ENCODE assay signal across 19 mouse cellular contexts in the genomic region with DNA sequence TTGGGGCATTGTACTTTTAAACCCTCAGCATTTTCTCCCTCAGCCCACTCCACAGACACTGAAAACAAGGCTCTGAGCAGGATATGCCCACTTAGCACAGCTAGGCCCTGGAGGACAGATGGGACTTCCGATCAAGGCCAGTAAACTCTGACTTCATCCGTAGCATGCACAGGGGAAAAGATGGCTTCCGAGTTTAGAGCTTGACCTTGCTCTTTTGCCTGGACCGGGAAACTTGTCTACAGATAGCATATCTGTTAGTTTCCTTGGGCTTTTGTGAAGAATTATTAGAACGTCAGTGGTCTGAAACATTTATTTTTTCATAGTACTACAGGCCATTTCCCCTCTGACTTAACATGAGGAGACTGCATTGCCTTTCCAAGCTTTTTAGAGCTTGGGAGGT.
DNase-seq lines count a peak whose midpoint lies in the region; ATAC-seq and TF ChIP-seq lines count a peak whose summit lies in the region.
"Had no signal": no experiment of that assay in that cellular context is flagged by ENCODE, and none has a peak within 500 bp of the region (broad histone marks: within the 10 kb centered on the region; RNA-seq: fewer than 3 reads in every experiment).

No protein-coding gene starts in this region.

- H3K36me3 ChIP-seq in forebrain, embryonic 13.5 days (ENCODE audit: poor library complexity, severe bottlenecking), result no peaks in the 10 kb centered on the region
- no peaks in the 10 kb centered on the region for H3K36me3 ChIP-seq in forebrain, postnatal 0 days (ENCODE audit: insufficient read depth)
- H3K36me3 ChIP-seq in hindbrain, postnatal 0 days (ENCODE audit: insufficient read depth, low read length), result no peaks in the 10 kb centered on the region
- no peaks in the 10 kb centered on the region for H3K36me3 ChIP-seq in hindbrain, embryonic 10.5 days
- H3K36me3 ChIP-seq in liver, adult 2 months (ENCODE audit: control insufficient read depth, insufficient read depth, low read length), result no peaks in the 10 kb centered on the region
- no peaks in the 10 kb centered on the region for H3K36me3 ChIP-seq in liver, postnatal 0 days (replicated peaks; ENCODE audit: insufficient read depth, low read length)
- H3K36me3 ChIP-seq in limb, embryonic 10.5 days, result no peaks in the 10 kb centered on the region
- H3K36me3 ChIP-seq: embryonic facial prominence, embryonic 10.5 days; embryonic facial prominence, embryonic 12.5 days; forebrain, embryonic 12.5 days; forebrain, embryonic 15.5 days; G1E had no signal

- no peak overlapping the region for H3K4me2 ChIP-seq in forebrain, embryonic 13.5 days
- no peak overlapping the region for H3K4me2 ChIP-seq in forebrain, postnatal 0 days (ENCODE audit: low read depth)
- H3K4me2 ChIP-seq in hindbrain, postnatal 0 days (ENCODE audit: low read depth, low read length), result no peak overlapping the region
- H3K4me2 ChIP-seq in liver, postnatal 0 days (ENCODE audit: low read depth, low read length), result no peak overlapping the region
- H3K4me2 ChIP-seq: embryonic facial prominence, embryonic 12.5 days; forebrain, embryonic 12.5 days; forebrain, embryonic 15.5 days had no signal

- no peaks in the 10 kb centered on the region for H3K27me3 ChIP-seq in forebrain, embryonic 13.5 days
- H3K27me3 ChIP-seq in forebrain, postnatal 0 days (ENCODE audit: insufficient read depth, low read length), result no peaks in the 10 kb centered on the region
- H3K27me3 ChIP-seq in hindbrain, postnatal 0 days (ENCODE audit: insufficient read depth, low read length), result no peaks in the 10 kb centered on the region
- no peaks in the 10 kb centered on the region for H3K27me3 ChIP-seq in hindbrain, embryonic 10.5 days (ENCODE audit: insufficient read depth, poor library complexity, severe bottlenecking)
- H3K27me3 ChIP-seq in liver, adult 2 months (ENCODE audit: control insufficient read depth, insufficient read depth, low read length), result no peaks in the 10 kb centered on the region
- no peaks in the 10 kb centered on the region for H3K27me3 ChIP-seq in liver, postnatal 0 days (ENCODE audit: insufficient read depth, low read length)
- H3K27me3 ChIP-seq in limb, embryonic 10.5 days (ENCODE audit: low read depth, poor library complexity, severe bottlenecking), result no peaks in the 10 kb centered on the region
- H3K27me3 ChIP-seq: CH12.LX; embryonic facial prominence, embryonic 12.5 days; forebrain, embryonic 15.5 days; Patski had no signal

- H3K4me1 ChIP-seq in forebrain, embryonic 13.5 days, result peaks cover 31% of the 10 kb centered on the region
- H3K4me1 ChIP-seq in forebrain, postnatal 0 days (ENCODE audit: insufficient read depth), result no peaks in the 10 kb centered on the region
- H3K4me1 ChIP-seq in hindbrain, postnatal 0 days (ENCODE audit: insufficient read depth, low read length), result no peaks in the 10 kb centered on the region
- H3K4me1 ChIP-seq in hindbrain, embryonic 10.5 days (replicated peaks), result peaks cover 19% of the 10 kb centered on the region; the same call in 1 of the 2 replicates
- H3K4me1 ChIP-seq in liver, adult 2 months (ENCODE audit: control insufficient read depth, insufficient read depth, low read length), result no peaks in the 10 kb centered on the region
- no peaks in the 10 kb centered on the region for H3K4me1 ChIP-seq in liver, postnatal 0 days (ENCODE audit: insufficient read depth)
- peaks cover 33% of the 10 kb centered on the region for H3K4me1 ChIP-seq in limb, embryonic 10.5 days
- H3K4me1 ChIP-seq: embryonic facial prominence, embryonic 12.5 days had no signal

- no peak overlapping the region for H3K9ac ChIP-seq in forebrain, embryonic 13.5 days
- no peak overlapping the region for H3K9ac ChIP-seq in forebrain, postnatal 0 days
- H3K9ac ChIP-seq in hindbrain, postnatal 0 days (replicated peaks; ENCODE audit: low read length), result no peak overlapping the region
- H3K9ac ChIP-seq in liver, adult 2 months (ENCODE audit: low read depth, low read length), result no peak overlapping the region
- no peak overlapping the region for H3K9ac ChIP-seq in liver, postnatal 0 days (replicated peaks)
- H3K9ac ChIP-seq: embryonic facial prominence, embryonic 12.5 days; forebrain, embryonic 12.5 days; forebrain, embryonic 15.5 days had no signal

- TF ChIP-seq POLR2A in liver, adult 2 months (IDR thresholded peaks at IDR 0.05; ENCODE audit: extremely low read depth, insufficient read depth, low read length), result no peak

- no peaks in the 10 kb centered on the region for H3K79me2 ChIP-seq in liver, adult 2 months (ENCODE audit: control insufficient read depth, insufficient read depth, low read length)

- DNase-seq in forebrain, postnatal 0 days, result no peak
- no peak for DNase-seq in hindbrain, postnatal 0 days (ENCODE audit: low spot score)
- DNase-seq in hindbrain, embryonic 10.5 days (ENCODE audit: low spot score), result no peak
- DNase-seq in liver, adult 2 months (ENCODE audit: extremely low read depth, low read depth, low spot score), result peak; percentile 9
- DNase-seq in liver, postnatal 0 days, result no peak
- DNase-seq in limb, embryonic 10.5 days (ENCODE audit: low spot score), result no peak
- DNase-seq: adrenal gland, adult 8-10 months; B cell, adult 2 months; cerebellum, adult 11-12 months had no signal

- no peak for TF ChIP-seq EP300 in liver, postnatal 0 days (IDR thresholded peaks at IDR 0.05; ENCODE audit: low read depth)

- no peak for TF ChIP-seq CTCF in forebrain, postnatal 0 days (IDR thresholded peaks at IDR 0.05; ENCODE audit: low read depth)
- no peak for TF ChIP-seq CTCF in hindbrain, postnatal 0 days (IDR thresholded peaks at IDR 0.05; ENCODE audit: low read depth)
- TF ChIP-seq CTCF in liver, adult 2 months (IDR thresholded peaks at IDR 0.05; ENCODE audit: low read depth, low read length), result no peak
- no peak for TF ChIP-seq CTCF in liver, postnatal 0 days (IDR thresholded peaks at IDR 0.05; ENCODE audit: low read depth)

- no peak overlapping the region for H3K4me3 ChIP-seq in forebrain, embryonic 13.5 days
- no peak overlapping the region for H3K4me3 ChIP-seq in forebrain, postnatal 0 days (ENCODE audit: low read depth, low read length)
- H3K4me3 ChIP-seq in hindbrain, postnatal 0 days (ENCODE audit: low read length), result no peak overlapping the region
- H3K4me3 ChIP-seq in hindbrain, embryonic 10.5 days, result no peak overlapping the region
- H3K4me3 ChIP-seq in liver, adult 2 months (ENCODE audit: insufficient read depth, low read depth, low read length), result no peak overlapping the region
- no peak overlapping the region for H3K4me3 ChIP-seq in liver, postnatal 0 days (ENCODE audit: low read depth, low read length)
- H3K4me3 ChIP-seq in limb, embryonic 10.5 days, result no peak overlapping the region
- H3K4me3 ChIP-seq: embryonic facial prominence, embryonic 10.5 days; embryonic facial prominence, embryonic 12.5 days; forebrain, embryonic 12.5 days; forebrain, embryonic 15.5 days had no signal

- WGBS in forebrain, embryonic 13.5 days, result 97% methylated on average over 5 of the region's 5 CpGs
- 94% methylated on average over 5 of the region's 5 CpGs for WGBS in forebrain, postnatal 0 days
- 89% methylated on average over 5 of the region's 5 CpGs for WGBS in hindbrain, postnatal 0 days
- 95% methylated on average over 5 of the region's 5 CpGs for WGBS in hindbrain, embryonic 10.5 days
- 81% methylated on average over 5 of the region's 5 CpGs for WGBS in liver, adult 2 months
- WGBS in liver, postnatal 0 days (ENCODE audit: insufficient replicate concordance), result 77% methylated on average over 5 of the region's 5 CpGs
- 97% methylated on average over 5 of the region's 5 CpGs for WGBS in limb, embryonic 10.5 days

- peak overlapping the region; percentile 25; the same call in 1 of the 2 replicates for H3K27ac ChIP-seq in forebrain, embryonic 13.5 days
- H3K27ac ChIP-seq in forebrain, postnatal 0 days (ENCODE audit: low read depth, low read length), result no peak overlapping the region
- 0 out of 2 replicates have a peak overlapping the region, but pooled peaks have one; percentile 45 for H3K27ac ChIP-seq in hindbrain, postnatal 0 days
- no peak overlapping the region for H3K27ac ChIP-seq in hindbrain, embryonic 10.5 days
- H3K27ac ChIP-seq in liver, adult 2 months (replicated peaks; ENCODE audit: insufficient read depth, low read depth, low read length), result no peak overlapping the region
- no peak overlapping the region for H3K27ac ChIP-seq in liver, postnatal 0 days (ENCODE audit: low read depth)
- H3K27ac ChIP-seq in limb, embryonic 10.5 days, result peak overlapping the region; percentile 55; the same call in 1 of the 2 replicates
- H3K27ac ChIP-seq: embryonic facial prominence, embryonic 10.5 days; embryonic facial prominence, embryonic 12.5 days; forebrain, embryonic 12.5 days; forebrain, embryonic 15.5 days had no signal

- ATAC-seq in forebrain, embryonic 13.5 days, result no peak
- no peak for ATAC-seq in forebrain, postnatal 0 days
- ATAC-seq in hindbrain, postnatal 0 days, result peak; percentile 30
- no peak for ATAC-seq in liver, postnatal 0 days
- ATAC-seq: activated CD4-positive, CD25-positive, alpha-beta regulatory T cell, adult 4 months; CD4-positive, CD25-positive, alpha-beta regulatory T cell, adult 4 months; Patski had no signal

- no peaks in the 10 kb centered on the region for H3K9me3 ChIP-seq in forebrain, embryonic 13.5 days (replicated peaks)
- H3K9me3 ChIP-seq in forebrain, postnatal 0 days (ENCODE audit: low read length), result no peaks in the 10 kb centered on the region
- no peaks in the 10 kb centered on the region for H3K9me3 ChIP-seq in hindbrain, postnatal 0 days (ENCODE audit: low read length)
- no peaks in the 10 kb centered on the region for H3K9me3 ChIP-seq in hindbrain, embryonic 10.5 days
- H3K9me3 ChIP-seq in liver, postnatal 0 days (ENCODE audit: low read length), result no peaks in the 10 kb centered on the region
- H3K9me3 ChIP-seq in limb, embryonic 10.5 days (replicated peaks), result no peaks in the 10 kb centered on the region
- H3K9me3 ChIP-seq: embryonic facial prominence, embryonic 10.5 days; embryonic facial prominence, embryonic 12.5 days; forebrain, embryonic 12.5 days; forebrain, embryonic 15.5 days had no signal

Comparison
In these comparisons a context has a peak if more than half of its experiments do, and no peak if none do; other contexts are left out.
1. H3K27ac ChIP-seq: peak in forebrain, embryonic 13.5 days (single experiment), hindbrain, postnatal 0 days (single experiment) and limb, embryonic 10.5 days (single experiment); none in forebrain, postnatal 0 days (single experiment), hindbrain, embryonic 10.5 days (single experiment), liver, adult 2 months (single experiment) and liver, postnatal 0 days (single experiment).